Mouse (Mus musculus) Patski (cell line): ENCODE measurements at regions not wholly inside any gene's neighbourhood (a gene's known extent, or its start where the extent isn't known, plus 50 kb on each side); places are given as distances from the start of the nearest gene placed in this dataset.

Source experiments
- ATAC-seq: fragments of 100-300 bp; one replicate; pipeline ENCODE4 v1.8.0; 2021
- CTCF ChIA-PET: fragments of 350-600 bp; sonication (Branson Sonifier 250); formaldehyde crosslinking; loops from one replicate; lab custom pipeline; 2022; ENCODE audit warnings: inconsistent platforms; lab: Charles Lee
- POLR2A ChIA-PET: fragments of 350-600 bp; sonication (Branson Sonifier 250); formaldehyde crosslinking; loops from one replicate; lab custom pipeline; 2022; ENCODE audit warnings: antibody characterized with exemption, inconsistent platforms; lab: Charles Lee
- DNase-seq: peaks from one replicate; pipeline ENCODE4 v3.0.0-alpha.2; 2011; ENCODE audit warnings: low read depth, low spot score
- H3K27me3 ChIP-seq: fragments of 371-371 bp; one replicate; pipeline ENCODE4 v1.5.1; 2021
- CTCF ChIP-seq: fragments of 100-300 bp; IDR thresholded peaks from one replicate; pipeline ENCODE4 v1.5.1; 2021
- in situ Hi-C: fragments of 300-500 bp; cut with MboI; formaldehyde crosslinking; loops from 3 replicates; pipeline ENCODE4 v1.11.1; 2018; ENCODE audit warnings: low pct_unique_long_range_greater_than_20kb, mixed read lengths

GRCm38 (mm10) chr7:129987713-129988112, 396.1 kb downstream of the Wdr11 start:
- no peak for ATAC-seq
- CTCF ChIA-PET: interaction anchor here (1.3 kb wide), 1 partner anchor 17 kb away, joined by 5 read pairs; no protein-coding TSS in a partner anchor
- no peak for TF ChIP-seq CTCF
- no peak for DNase-seq
- in situ Hi-C loops: no loop called here
- no peaks in the 10 kb centered on the region for H3K27me3 ChIP-seq
- POLR2A ChIA-PET: interaction anchor here (0.6 kb wide), 2 partner anchors 85 to 483 kb away, joined by 5 read pairs; no protein-coding TSS in a partner anchor

DNA sequence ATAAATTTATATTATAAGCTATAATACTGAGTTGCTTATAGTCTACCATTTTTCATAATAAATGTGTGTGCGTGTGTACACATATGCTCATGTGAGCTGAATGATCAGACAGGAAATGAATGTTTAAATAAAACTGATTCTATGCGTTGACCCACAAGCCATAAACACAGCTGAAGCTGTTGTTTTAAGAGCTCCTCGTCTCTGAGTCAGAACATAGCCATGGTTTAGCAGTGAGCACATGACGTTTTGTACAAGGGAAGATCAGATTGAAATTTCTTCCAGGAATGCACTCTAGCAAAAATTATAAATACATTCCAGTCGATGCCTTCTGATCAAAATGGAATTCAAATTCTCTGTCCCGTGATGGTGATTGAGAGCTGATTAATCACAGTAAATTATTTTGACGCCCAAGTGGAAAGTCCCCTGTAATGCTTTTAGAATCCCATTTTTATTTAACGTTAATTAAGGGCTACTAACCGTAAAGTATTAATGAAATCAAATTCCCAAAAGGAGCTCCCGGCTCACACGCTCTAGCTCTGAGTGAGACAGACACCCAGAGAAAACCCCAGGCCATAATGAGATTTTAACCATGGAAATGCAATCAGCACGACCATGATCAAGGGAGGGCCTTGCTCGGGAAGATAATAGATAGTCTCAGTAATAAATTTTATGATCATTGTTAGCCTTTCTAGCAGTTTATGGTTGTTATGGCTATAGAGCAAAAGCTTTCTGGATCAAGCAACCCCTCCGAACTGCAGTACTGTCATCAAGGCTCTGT, 402.0 kb downstream of the Wdr11 start:
- TF ChIP-seq CTCF: no peak
- CTCF ChIA-PET: interaction anchor here (1.0 to 2.0 kb wide), 2 partner anchors 12 to 13 kb away, joined by 3 to 9 read pairs; no protein-coding TSS in a partner anchor
- ATAC-seq: no peak
- DNase-seq: no peak
- H3K27me3 ChIP-seq: no peaks in the 10 kb centered on the region
- POLR2A ChIA-PET: interaction anchor here (0.5 kb wide), 1 partner anchor 1744 kb away, joined by 3 read pairs; no protein-coding TSS in a partner anchor
- in situ Hi-C loops: no loop called here

GRCm38 (mm10) chr7:129995529-129995928, 403.9 kb downstream of the Wdr11 start:
- CTCF ChIA-PET: no interaction called here
- no peak for TF ChIP-seq CTCF
- DNase-seq: no peak
- in situ Hi-C loops: no loop called here
- POLR2A ChIA-PET: no interaction called here
- no peaks in the 10 kb centered on the region for H3K27me3 ChIP-seq
- no peak for ATAC-seq

DNA sequence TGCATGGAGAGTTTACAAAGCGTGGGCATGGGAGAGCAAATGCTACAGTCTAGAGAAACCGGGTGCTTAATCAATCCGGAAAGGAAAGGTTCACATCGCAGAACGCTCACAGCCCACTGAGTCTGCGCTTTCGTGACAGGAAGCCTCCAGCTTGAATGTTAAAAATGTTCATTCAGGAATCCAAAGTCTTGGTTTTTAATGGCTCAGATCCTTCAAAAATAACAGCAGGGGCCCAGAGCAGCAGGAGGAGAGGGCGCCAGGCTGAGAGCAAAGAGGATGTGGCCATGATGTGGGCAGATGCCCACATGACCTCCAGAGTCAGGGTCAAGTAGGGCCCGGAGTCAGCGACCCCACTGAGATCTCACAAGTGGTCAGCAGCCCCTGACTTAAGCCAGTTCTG, 409.4 kb downstream of the Wdr11 start:
- in situ Hi-C loops: no loop called here
- no peaks in the 10 kb centered on the region for H3K27me3 ChIP-seq
- ChIA-PET CTCF (no interaction called here), POLR2A (no interaction called here)
- no peak for TF ChIP-seq CTCF
- ATAC-seq: no peak
- DNase-seq: no peak

DNA sequence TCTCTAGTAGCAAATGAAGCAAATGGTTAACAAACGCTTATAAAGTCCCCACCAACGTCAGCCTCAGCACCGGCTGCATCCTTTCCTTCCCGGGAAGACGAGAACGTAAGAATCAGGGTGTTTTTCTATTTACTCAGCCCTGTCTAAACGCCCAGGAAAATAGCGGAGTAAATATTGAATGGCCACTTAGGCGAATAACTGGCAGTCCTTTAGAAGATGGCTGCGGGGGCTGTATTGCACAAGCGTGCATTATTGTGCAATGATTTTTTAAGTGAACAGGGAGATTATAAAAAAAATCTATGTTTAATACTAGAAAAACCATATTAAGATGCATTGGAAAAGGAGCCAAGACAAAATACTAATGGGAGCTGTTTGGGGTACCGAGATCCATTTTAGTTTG, 410.3 kb downstream of the Wdr11 start:
- POLR2A ChIA-PET: no interaction called here
- ATAC-seq (no peak), DNase-seq (no peak)
- CTCF ChIA-PET: no interaction called here
- TF ChIP-seq CTCF: no peak
- H3K27me3 ChIP-seq: no peaks in the 10 kb centered on the region
- in situ Hi-C loops: no loop called here

DNA sequence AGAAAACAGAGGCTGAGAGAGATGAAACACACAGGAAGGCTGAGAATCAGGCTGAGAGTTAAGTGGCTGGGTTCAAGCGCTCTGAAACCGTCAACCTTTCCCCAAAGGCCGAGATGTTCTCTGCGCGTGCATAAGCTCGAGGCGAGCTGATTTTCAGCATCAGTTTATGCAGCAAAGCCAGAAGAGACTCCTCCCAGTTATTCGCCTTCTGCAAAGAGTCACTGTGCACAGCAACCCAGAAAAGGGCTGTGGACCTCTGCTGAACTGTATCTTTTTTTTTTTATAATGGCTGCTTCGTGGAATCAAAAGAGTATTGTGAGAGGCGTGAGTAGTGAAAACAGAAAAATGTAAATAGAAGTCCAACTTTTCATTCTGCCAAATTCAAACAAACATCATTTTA, 413.7 kb downstream of the Wdr11 start:
- POLR2A ChIA-PET: no interaction called here
- TF ChIP-seq CTCF: no peak
- DNase-seq: no peak
- in situ Hi-C loops: no loop called here
- ATAC-seq: no peak
- H3K27me3 ChIP-seq: no peaks in the 10 kb centered on the region
- CTCF ChIA-PET: interaction anchor here (0.7 to 1.6 kb wide), 2 partner anchors 10 to 18 kb away, joined by 3 to 5 read pairs; no protein-coding TSS in a partner anchor

GRCm38 (mm10) chr7:130007993-130008583, 416.4 kb downstream of the Wdr11 start:
- no peaks in the 10 kb centered on the region for H3K27me3 ChIP-seq
- ChIA-PET CTCF (no interaction called here), POLR2A (interaction anchor here (0.9 kb wide), 1 partner anchor 17 kb away, joined by 3 read pairs; no protein-coding TSS in a partner anchor)
- ATAC-seq (no peak), DNase-seq (no peak)
- TF ChIP-seq CTCF: no peak
- in situ Hi-C loops: no loop called here

DNA sequence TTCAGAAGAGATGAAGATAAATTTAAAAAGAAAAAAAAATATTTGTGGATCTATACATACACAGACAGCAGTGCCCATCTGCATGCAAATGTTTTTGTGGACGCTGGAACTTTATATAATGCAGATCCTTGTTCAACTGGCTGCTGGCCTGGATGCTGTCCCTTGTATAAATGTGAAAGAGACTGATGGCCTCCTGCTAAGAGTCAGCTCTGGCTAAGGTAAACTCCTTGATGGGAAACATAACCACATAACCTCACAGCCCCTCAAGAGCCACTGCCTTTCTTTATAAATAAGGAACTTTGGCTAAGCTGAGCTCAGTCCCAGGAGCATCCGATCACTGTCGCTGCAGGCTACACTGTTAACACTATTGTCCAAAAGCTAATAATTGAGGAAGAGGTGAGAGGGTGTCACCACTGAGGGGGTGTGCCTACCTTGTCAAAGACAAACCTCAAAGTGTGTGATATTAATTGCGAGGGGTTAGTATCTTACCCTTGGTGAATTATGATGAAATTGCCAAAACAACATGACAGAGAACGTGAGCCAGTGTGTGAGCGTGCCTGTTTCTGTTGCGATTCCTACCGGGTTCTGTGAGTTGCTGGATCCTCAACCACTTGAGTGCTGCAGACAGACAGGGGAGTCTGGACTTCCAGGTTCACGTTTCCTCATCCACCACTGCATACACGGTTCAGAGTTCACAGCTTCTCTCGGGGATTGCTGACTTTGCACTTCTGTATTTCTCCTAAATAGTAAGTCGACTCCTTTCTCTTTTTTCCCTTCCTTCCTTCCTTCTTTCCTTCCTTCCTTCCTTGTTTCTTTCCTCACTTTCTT, 417.1 kb downstream of the Wdr11 start:
- in situ Hi-C loops: no loop called here
- no peak for TF ChIP-seq CTCF
- POLR2A ChIA-PET: interaction anchor here (0.9 kb wide), 1 partner anchor 17 kb away, joined by 3 read pairs; no protein-coding TSS in a partner anchor
- ATAC-seq (no peak), DNase-seq (no peak)
- H3K27me3 ChIP-seq: no peaks in the 10 kb centered on the region
- CTCF ChIA-PET: no interaction called here

GRCm38 (mm10) chr7:130012067-130012466, 420.4 kb downstream of the Wdr11 start:
- ATAC-seq (no peak), DNase-seq (no peak)
- H3K27me3 ChIP-seq: no peaks in the 10 kb centered on the region
- in situ Hi-C loops: no loop called here
- ChIA-PET POLR2A (no interaction called here), CTCF (no interaction called here)
- no peak for TF ChIP-seq CTCF

GRCm38 (mm10) chr7:130013109-130013508, 421.4 kb downstream of the Wdr11 start:
- H3K27me3 ChIP-seq: no peaks in the 10 kb centered on the region
- ATAC-seq: no peak
- ChIA-PET CTCF (interaction anchor here (1.3 kb wide), 1 partner anchor 10 kb away, joined by 5 read pairs; no protein-coding TSS in a partner anchor), POLR2A (no interaction called here)
- no peak for DNase-seq
- TF ChIP-seq CTCF: no peak
- in situ Hi-C loops: no loop called here
